Mouse (Mus musculus): Measurements from ENCODE around the gene Tlr3. TPM values are rescaled to one million over a fixed set of nuclear protein-coding genes. Genes with fewer than 3 reads are reported as not detected.

Gene Tlr3
- not detected in 2 replicates for polyA plus RNA-seq (2012; ENCODE audit: insufficient read depth, insufficient read length, low replicate concordance, missing spikeins)

DNA sequence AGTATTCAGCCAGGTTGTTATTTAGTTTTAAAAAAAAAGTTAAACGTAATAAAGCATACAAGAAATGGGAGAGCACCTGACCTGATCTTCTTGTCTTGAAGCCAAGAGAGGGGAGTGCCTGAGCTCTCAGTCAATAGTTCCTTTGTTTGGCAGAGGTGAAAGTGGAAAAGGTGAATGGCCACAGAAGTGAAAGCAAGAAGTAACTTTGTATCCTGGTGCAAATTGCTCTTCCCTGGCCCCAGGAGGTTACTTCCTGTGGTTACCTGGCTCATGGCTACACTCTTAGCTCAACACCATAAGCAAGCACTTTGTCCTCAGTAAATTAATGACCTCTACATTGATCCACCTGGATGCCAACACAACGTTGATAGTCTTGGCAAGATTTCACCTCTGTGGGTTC lies at the start of gene Tlr3:
TSS of gene Tlr3 (minus strand) at position 199 of the 400 bp plus-strand sequence.
- WGBS = 52% methylated on average over 2 of the region's 2 CpGs
- 0 out of 2 replicates have a peak, but pooled peaks cover 2% of the 10 kb centered on the region for H3K4me1 ChIP-seq (ENCODE audit: control insufficient read depth, insufficient read depth, low read length)
- TF ChIP-seq CTCF (IDR thresholded peaks at IDR 0.05; ENCODE audit: insufficient read depth, low read depth, low read length) = no peak
- H3K4me3 ChIP-seq (ENCODE audit: insufficient read depth, low read depth, low read length) = peak within 1 kb of the TSS; percentile 54
- peak within 1 kb of the TSS; percentile 32 for H3K27ac ChIP-seq (ENCODE audit: insufficient read depth, low read depth, low read length)

DNA sequence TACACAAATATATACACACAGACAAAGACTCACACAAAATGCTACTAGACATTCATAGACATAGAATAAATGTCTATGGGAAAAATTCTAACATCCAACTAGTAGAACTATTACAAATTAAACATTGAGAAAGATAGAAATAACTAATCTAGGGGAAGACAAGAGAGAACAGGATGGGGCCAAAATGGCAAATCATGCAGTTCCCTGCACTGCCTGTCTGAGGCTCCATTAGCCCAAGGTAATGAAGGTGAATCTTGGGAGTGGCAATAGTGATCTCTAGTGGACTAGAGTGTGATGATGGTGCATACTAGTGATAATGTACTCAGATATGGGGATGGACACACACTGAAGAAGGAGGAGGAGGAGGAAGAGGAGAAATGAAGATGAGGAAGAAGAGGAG lies 47.0 kb upstream of the Tlr3 start:
- no peak overlapping the region for H3K27ac ChIP-seq (ENCODE audit: insufficient read depth, low read depth, low read length)
- TF ChIP-seq CTCF (IDR thresholded peaks at IDR 0.05; ENCODE audit: insufficient read depth, low read depth, low read length) = no peak
- no peak for TF ChIP-seq POLR2A (IDR thresholded peaks at IDR 0.05; ENCODE audit: insufficient read depth, low read depth, low read length)
- H3K4me1 ChIP-seq (ENCODE audit: control insufficient read depth, insufficient read depth, low read length) = no peaks in the 10 kb centered on the region
- H3K4me3 ChIP-seq (ENCODE audit: insufficient read depth, low read depth, low read length) = no peak overlapping the region

DNA sequence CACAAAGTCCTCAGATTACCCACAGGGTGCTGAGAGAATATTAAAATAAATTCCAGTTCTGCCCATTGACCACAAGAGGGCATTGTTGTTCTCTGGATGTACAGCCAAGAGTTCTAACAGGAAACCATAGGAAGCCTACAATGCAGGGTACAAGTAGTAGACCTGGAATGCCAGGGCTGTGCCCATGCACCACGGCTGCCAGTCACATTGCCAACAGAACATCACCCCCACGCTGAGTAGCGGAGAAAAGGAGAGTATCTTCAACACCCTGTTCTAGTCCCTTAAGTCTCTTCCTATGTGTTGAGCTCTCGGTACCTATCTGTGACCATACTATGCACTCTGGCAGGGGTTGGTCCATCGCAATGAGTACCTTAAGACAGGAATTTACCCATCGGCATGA lies 43.5 kb upstream of the Tlr3 start:
- H3K27ac ChIP-seq (ENCODE audit: insufficient read depth, low read depth, low read length) = no peak overlapping the region
- no peaks in the 10 kb centered on the region for H3K4me1 ChIP-seq (ENCODE audit: control insufficient read depth, insufficient read depth, low read length)
- 57% methylated on average over 6 of the region's 6 CpGs for WGBS
- H3K4me3 ChIP-seq (ENCODE audit: insufficient read depth, low read depth, low read length) = no peak overlapping the region
- TF ChIP-seq CTCF (IDR thresholded peaks at IDR 0.05; ENCODE audit: insufficient read depth, low read depth, low read length) (0 out of 2 replicates have a peak, but pooled peaks have one; percentile 17), POLR2A (IDR thresholded peaks at IDR 0.05; ENCODE audit: insufficient read depth, low read depth, low read length) (no peak)

DNA sequence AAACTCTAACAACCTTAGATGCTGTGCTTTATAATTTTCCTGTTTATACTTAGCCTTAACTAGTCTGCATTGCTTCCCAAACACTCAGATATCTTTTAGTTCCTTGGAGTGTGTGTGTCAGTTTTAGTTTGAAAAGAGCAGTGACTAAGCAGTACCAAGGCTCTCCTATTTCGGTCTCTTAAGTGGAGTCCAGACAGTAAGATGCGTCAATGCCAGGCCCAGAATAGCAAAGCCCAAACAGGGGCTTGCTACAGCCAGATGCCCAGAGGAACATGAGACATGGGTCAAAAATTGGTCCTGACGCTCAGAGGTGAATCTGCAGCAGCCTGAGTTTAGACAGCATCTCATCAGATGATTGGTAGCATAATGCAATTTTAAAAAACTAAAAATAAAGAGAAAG lies 41.2 kb upstream of the Tlr3 start:
- no peak for TF ChIP-seq POLR2A (IDR thresholded peaks at IDR 0.05; ENCODE audit: insufficient read depth, low read depth, low read length)
- no peak for TF ChIP-seq CTCF (IDR thresholded peaks at IDR 0.05; ENCODE audit: insufficient read depth, low read depth, low read length)
- Histone ChIP-seq H3K4me1 (ENCODE audit: control insufficient read depth, insufficient read depth, low read length) (no peaks in the 10 kb centered on the region), H3K27ac (ENCODE audit: insufficient read depth, low read depth, low read length) (no peak overlapping the region), H3K4me3 (ENCODE audit: insufficient read depth, low read depth, low read length) (no peak overlapping the region)
- WGBS = 63% methylated on average over 3 of the region's 3 CpGs

DNA sequence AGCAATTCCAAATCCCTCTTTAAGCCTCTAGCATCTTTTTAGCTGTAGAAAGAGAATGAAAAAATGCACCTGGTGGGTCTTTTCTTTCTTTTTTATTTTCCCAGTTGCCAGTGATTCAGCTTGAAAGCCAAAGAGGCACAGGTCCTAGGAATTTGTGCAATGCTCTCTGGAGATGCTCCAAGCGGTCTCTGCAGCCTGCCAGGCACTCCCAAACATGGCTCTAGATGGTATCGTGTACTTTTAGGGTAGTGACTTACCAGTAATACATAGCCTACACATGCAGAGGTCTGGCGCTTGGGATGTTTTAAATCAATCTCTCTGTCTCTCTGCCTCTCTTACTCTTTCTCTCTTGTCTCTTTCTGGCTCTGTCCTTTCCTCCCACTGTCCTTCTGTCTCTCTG lies 38.0 kb upstream of the Tlr3 start:
- no peak overlapping the region for H3K4me3 ChIP-seq (ENCODE audit: insufficient read depth, low read depth, low read length)
- TF ChIP-seq POLR2A (IDR thresholded peaks at IDR 0.05; ENCODE audit: insufficient read depth, low read depth, low read length) (no peak), CTCF (IDR thresholded peaks at IDR 0.05; ENCODE audit: insufficient read depth, low read depth, low read length) (no peak)
- 86% methylated on average over 3 of the region's 3 CpGs for WGBS
- H3K4me1 ChIP-seq (ENCODE audit: control insufficient read depth, insufficient read depth, low read length) = no peaks in the 10 kb centered on the region
- H3K27ac ChIP-seq (ENCODE audit: insufficient read depth, low read depth, low read length) = no peak overlapping the region

DNA sequence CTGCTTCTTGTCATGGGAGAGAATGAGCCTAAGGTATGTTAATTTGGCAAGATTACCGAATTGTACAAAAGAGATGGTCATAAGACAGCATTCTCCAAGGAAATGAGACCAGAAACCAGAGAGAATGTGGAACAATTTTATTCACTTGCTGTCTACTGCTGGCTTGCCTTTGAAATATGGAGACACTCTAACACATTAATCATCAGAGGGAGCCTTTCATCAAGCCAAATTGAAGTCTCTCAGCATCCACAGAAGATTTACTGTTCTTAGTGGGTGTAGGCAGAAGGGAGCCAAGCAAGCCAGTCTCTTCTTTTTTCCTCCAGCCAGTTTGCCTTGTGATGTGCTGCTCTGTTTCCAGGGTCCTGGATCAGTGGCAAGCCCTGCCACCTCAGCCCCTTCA lies 37.4 kb upstream of the Tlr3 start:
- 69% methylated on average over 1 of the region's 1 CpGs for WGBS
- H3K4me3 ChIP-seq (ENCODE audit: insufficient read depth, low read depth, low read length) = no peak overlapping the region
- no peaks in the 10 kb centered on the region for H3K4me1 ChIP-seq (ENCODE audit: control insufficient read depth, insufficient read depth, low read length)
- no peak overlapping the region for H3K27ac ChIP-seq (ENCODE audit: insufficient read depth, low read depth, low read length)
- TF ChIP-seq CTCF (IDR thresholded peaks at IDR 0.05; ENCODE audit: insufficient read depth, low read depth, low read length) (no peak), POLR2A (IDR thresholded peaks at IDR 0.05; ENCODE audit: insufficient read depth, low read depth, low read length) (no peak)

DNA sequence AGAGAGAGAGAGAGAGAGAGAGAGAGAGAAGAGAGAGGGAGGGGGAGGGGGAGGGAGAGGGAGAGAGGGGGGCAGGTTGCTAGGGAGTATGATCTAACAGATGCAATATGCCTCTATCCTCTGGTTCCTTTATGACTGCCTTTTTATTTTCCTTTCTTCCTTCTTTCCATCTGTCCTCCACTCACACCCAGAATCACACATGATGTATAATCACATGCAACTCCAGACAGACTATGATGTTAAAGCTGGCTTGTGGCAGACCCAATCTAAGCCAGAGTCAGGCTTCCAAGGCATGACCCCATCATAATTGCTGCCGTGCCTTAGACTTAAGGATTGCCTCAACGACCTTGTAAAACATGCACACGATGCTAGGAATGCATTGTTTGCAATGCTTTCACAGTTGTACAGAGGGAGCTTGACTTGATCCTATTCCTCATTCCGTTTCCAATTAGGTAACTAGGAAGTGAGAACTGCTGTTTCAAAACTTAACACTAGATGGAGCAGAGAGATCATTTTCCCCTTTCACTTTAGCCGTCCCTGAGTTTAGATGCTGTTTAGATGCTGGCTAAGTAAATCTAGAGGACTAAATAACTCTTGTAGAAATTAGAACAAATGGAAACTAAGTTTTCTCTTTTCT lies 28.1 kb upstream of the Tlr3 start:
- WGBS = 1% methylated on average over 5 of the region's 5 CpGs
- no peak overlapping the region for H3K4me3 ChIP-seq (ENCODE audit: insufficient read depth, low read depth, low read length)
- TF ChIP-seq POLR2A (IDR thresholded peaks at IDR 0.05; ENCODE audit: insufficient read depth, low read depth, low read length) (no peak), CTCF (IDR thresholded peaks at IDR 0.05; ENCODE audit: insufficient read depth, low read depth, low read length) (no peak)
- H3K27ac ChIP-seq (ENCODE audit: insufficient read depth, low read depth, low read length) = no peak overlapping the region
- H3K4me1 ChIP-seq (ENCODE audit: control insufficient read depth, insufficient read depth, low read length) = no peaks in the 10 kb centered on the region

DNA sequence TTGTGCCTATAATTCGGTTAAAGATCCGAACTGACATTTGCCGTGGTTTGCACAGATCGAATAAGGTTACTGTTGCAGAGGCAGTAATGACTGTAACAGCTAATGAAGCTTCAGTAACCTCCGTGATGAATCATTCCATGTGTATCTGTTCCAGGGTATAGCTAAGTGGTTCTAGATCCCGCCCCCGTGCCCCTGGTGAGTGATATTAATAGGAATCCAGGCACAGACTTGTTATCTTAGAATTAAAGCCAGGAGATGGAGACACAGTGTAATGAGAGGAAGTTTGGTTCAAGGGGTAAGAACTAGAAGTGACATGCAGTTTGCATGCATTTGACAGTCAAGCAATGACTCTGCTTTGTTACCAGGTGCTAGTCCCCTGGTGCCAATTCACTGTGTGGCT lies 9.3 kb upstream of the Tlr3 start:
- WGBS = 58% methylated on average over 7 of the region's 7 CpGs
- TF ChIP-seq CTCF (IDR thresholded peaks at IDR 0.05; ENCODE audit: insufficient read depth, low read depth, low read length) = no peak
- TF ChIP-seq POLR2A (IDR thresholded peaks at IDR 0.05; ENCODE audit: insufficient read depth, low read depth, low read length) = no peak
- Histone ChIP-seq H3K4me3 (ENCODE audit: insufficient read depth, low read depth, low read length) (no peak overlapping the region), H3K27ac (ENCODE audit: insufficient read depth, low read depth, low read length) (no peak overlapping the region), H3K4me1 (ENCODE audit: control insufficient read depth, insufficient read depth, low read length) (no peaks in the 10 kb centered on the region)

DNA sequence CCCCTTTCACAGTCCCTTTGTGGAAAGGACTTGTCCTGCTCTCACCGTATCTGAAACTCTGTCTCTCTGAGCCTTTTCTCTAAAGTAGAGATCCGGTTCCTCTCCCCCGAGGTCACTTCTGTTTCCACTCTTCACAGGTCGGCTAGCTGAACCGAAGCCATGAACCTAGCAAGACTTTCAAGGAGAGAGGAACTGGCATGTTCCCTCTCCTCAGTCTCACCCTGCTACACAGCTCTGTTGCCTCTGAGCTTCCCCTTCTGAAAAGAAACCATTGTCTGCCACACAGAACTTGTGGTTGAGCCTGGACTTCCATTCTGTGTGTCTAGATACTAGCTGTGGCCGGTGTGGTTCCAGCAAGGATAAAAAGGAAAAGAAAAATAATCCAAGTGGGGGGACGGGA lies 4.1 kb upstream of the Tlr3 start:
- Histone ChIP-seq H3K4me3 (ENCODE audit: insufficient read depth, low read depth, low read length) (no peak overlapping the region), H3K4me1 (ENCODE audit: control insufficient read depth, insufficient read depth, low read length) (0 out of 2 replicates have a peak, but pooled peaks cover 2% of the 10 kb centered on the region), H3K27ac (ENCODE audit: insufficient read depth, low read depth, low read length) (no peak overlapping the region)
- 77% methylated on average over 7 of the region's 7 CpGs for WGBS
- TF ChIP-seq CTCF (IDR thresholded peaks at IDR 0.05; ENCODE audit: insufficient read depth, low read depth, low read length) = no peak
- no peak for TF ChIP-seq POLR2A (IDR thresholded peaks at IDR 0.05; ENCODE audit: insufficient read depth, low read depth, low read length)
